Mouse (Mus musculus) spleen, adult 18-20 months (tissue): ENCODE data around the gene Igf1.

Source experiments
- DNase-seq, 2 experiments: peaks; one replicate each; pipeline ENCODE4 v3.0.0; 2022; ENCODE audit warnings: mixed read lengths in 2 of 2

Igf1 gene

GRCm38 (mm10) chr10:87860181-87861103 lies 2.4 kb downstream of the Igf1 start:
- no peak for DNase-seq

- DNase-seq = no peak
These were observed 3.0 kb downstream of the Igf1 start for GRCm38 (mm10) chr10:87861104-87861455.

GRCm38 (mm10) chr10:87862899-87863298 lies 4.8 kb downstream of the Igf1 start:
- no peak for DNase-seq

- DNase-seq = no peak
These were observed 5.3 kb downstream of the Igf1 start for GRCm38 (mm10) chr10:87863326-87863725.

- no peak for DNase-seq
These were observed 7.6 kb downstream of the Igf1 start for GRCm38 (mm10) chr10:87865712-87866111.

- no peak for DNase-seq
These were observed 8.4 kb downstream of the Igf1 start for GRCm38 (mm10) chr10:87866448-87866847.

- DNase-seq = no peak
These were observed 9.2 kb downstream of the Igf1 start for GRCm38 (mm10) chr10:87867217-87867616.

GRCm38 (mm10) chr10:87867631-87868030 lies 9.6 kb downstream of the Igf1 start:
- DNase-seq = no peak

GRCm38 (mm10) chr10:87868349-87869053 lies 10.4 kb downstream of the Igf1 start:
- no peak for DNase-seq

- no peak for DNase-seq
These were observed 11.1 kb downstream of the Igf1 start for GRCm38 (mm10) chr10:87869151-87869550.

- no peak for DNase-seq
These were observed 11.6 kb downstream of the Igf1 start for GRCm38 (mm10) chr10:87869691-87870090.

GRCm38 (mm10) chr10:87871863-87872647 lies 14.0 kb downstream of the Igf1 start:
- no peak for DNase-seq

- DNase-seq = no peak
These were observed 14.8 kb downstream of the Igf1 start for GRCm38 (mm10) chr10:87872854-87873253.

- DNase-seq = no peak
These were observed 15.5 kb downstream of the Igf1 start for GRCm38 (mm10) chr10:87873516-87873915.

GRCm38 (mm10) chr10:87880071-87880785 lies 22.2 kb downstream of the Igf1 start:
- DNase-seq = no peak

GRCm38 (mm10) chr10:87885326-87886040 lies 27.4 kb downstream of the Igf1 start:
- no peak for DNase-seq

- DNase-seq = no peak
These were observed 31.8 kb downstream of the Igf1 start for GRCm38 (mm10) chr10:87889850-87890249.

- no peak for DNase-seq
These were observed 34.2 kb downstream of the Igf1 start for GRCm38 (mm10) chr10:87892256-87892655.

GRCm38 (mm10) chr10:87893272-87893671 lies 35.2 kb downstream of the Igf1 start:
- DNase-seq = no peak

- no peak for DNase-seq
These were observed 36.5 kb downstream of the Igf1 start for GRCm38 (mm10) chr10:87894461-87895120.

- no peak for DNase-seq
These were observed 37.3 kb downstream of the Igf1 start for GRCm38 (mm10) chr10:87895351-87895750.
